Mouse (Mus musculus) forelimb bud, embryonic 11.5 days (tissue): ENCODE measurements at regions not wholly inside any gene's neighbourhood (a gene's known extent, or its start where the extent isn't known, plus 50 kb on each side); places are given as distances from the start of the nearest gene placed in this dataset.

ENCODE experiments used
- DNase-seq: peaks from one replicate; pipeline ENCODE4 v3.0.0-alpha.2; 2012; ENCODE audit warnings: low read depth, low spot score

DNA sequence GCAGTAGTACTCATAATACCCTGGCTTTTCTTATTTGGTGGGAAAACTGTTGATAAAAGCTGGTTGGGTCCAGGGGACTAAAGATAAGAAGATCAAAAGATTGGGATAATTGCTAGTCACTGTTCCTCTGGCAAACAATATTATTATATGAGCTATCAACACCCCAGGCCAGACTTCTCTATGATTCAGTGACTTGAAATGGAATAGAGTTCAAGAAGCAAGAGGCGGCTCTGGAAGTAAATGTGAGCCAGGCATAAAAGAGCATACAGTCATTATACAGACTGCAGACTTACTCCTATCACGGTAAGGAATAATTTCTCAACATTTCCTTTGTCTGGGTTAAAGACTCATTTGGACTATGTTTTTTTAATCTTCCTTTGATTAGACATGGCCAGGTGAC, 278.5 kb upstream of the Acvr2a start:
- DNase-seq, result no peak

GRCm38 (mm10) chr2:48536930-48537329, 277.0 kb upstream of the Acvr2a start:
- DNase-seq, result no peak

- peak; percentile 21 for DNase-seq
Measured at GRCm38 (mm10) chr2:48538668-48539341, 275.1 kb upstream of the Acvr2a start.

DNA sequence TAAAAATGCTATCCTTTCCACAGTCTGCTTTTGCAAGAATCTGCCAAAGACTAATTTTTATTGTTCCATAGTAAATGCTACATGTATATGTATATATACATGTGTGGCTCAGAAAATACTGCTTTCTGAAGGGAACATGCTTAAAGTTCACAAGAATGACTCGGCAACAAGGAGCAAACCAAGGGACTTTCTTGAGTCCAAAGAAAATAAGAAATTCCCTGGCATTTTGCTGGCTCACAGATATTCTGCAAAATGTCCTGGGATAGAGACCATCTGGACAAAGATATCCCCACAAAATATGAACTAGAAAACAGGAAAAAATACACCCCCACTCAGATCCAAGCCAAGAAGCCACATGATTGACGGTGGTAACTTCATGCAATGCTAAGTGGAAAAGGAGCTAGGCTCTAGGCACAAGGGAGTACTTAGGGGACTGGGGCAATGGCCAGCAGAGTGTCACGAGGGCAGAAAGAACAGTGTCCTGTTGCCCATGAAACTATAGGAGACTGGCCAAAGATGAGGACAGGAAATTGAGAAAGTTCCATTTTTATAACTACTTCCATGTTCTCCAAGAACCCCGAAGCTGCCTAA, 274.3 kb upstream of the Acvr2a start:
- DNase-seq, result no peak

DNA sequence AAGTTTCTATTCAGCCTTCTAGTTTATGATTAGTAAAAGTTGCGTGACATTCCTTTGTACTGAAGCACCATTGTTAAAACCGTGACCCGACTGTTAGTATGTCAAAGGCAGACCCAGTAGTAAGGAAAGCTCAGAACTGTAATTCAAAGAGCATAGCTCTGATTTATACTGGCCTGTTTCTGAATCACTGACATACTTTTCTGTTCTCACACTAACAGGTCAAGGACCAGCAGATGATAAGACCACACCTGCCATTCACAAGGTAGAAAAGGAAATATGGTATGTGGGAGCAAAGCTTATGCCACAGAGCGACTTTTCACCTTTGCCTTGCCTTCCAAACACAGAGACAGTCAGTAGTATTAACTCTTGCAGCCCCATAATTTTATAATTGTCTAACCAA, 269.5 kb upstream of the Acvr2a start:
- no peak for DNase-seq

GRCm38 (mm10) chr2:48545072-48545471, 268.8 kb upstream of the Acvr2a start:
- no peak for DNase-seq

GRCm38 (mm10) chr2:48545679-48546078, 268.2 kb upstream of the Acvr2a start:
- no peak for DNase-seq

- no peak for DNase-seq
Measured at GRCm38 (mm10) chr2:48546194-48546593, 267.7 kb upstream of the Acvr2a start.

DNA sequence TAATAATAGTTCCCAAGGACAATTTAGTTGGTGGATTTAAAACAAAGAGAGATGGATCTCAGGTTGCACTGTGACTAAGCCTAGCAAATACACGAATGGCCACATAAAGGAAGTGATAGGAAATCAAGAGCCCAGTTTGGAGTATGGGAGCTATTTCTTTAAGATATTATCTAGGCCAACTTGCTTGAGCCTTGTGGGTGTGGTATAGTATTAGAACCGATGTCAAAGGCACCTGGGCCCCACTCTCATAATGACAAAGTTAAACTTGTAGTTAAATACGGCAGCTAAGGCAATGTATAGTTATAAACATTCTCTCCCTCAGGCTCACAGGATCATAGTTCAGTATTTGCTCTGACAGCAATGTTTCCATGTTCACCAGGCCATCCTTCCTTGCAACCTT, 257.3 kb upstream of the Acvr2a start:
- no peak for DNase-seq

GRCm38 (mm10) chr2:48557123-48557522, 256.8 kb upstream of the Acvr2a start:
- no peak for DNase-seq

DNA sequence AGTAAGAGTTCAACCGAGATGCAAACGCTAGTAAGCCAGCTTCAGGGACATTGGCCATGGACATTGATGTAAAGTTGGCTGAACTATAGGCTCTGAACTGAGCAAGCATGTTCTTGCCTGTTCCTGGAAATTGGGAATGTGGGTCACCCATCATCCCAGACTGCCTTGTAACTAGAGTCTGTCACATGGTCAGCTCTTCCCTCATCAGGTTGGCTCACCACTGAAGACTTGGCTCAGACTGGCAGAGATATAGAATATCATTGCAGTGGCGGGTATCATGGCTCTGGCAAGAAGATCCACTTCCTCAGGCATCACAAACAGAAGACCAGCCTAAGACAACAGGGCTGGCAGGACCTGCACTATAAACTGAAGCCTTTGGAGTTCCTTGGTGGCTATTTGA, 255.3 kb upstream of the Acvr2a start:
- DNase-seq, result no peak

GRCm38 (mm10) chr2:48563636-48564035, 250.3 kb upstream of the Acvr2a start:
- no peak for DNase-seq

- no peak for DNase-seq
Measured at GRCm38 (mm10) chr2:48564170-48564569, 249.7 kb upstream of the Acvr2a start.

GRCm38 (mm10) chr2:48567871-48568270, 246.0 kb upstream of the Acvr2a start:
- no peak for DNase-seq

DNA sequence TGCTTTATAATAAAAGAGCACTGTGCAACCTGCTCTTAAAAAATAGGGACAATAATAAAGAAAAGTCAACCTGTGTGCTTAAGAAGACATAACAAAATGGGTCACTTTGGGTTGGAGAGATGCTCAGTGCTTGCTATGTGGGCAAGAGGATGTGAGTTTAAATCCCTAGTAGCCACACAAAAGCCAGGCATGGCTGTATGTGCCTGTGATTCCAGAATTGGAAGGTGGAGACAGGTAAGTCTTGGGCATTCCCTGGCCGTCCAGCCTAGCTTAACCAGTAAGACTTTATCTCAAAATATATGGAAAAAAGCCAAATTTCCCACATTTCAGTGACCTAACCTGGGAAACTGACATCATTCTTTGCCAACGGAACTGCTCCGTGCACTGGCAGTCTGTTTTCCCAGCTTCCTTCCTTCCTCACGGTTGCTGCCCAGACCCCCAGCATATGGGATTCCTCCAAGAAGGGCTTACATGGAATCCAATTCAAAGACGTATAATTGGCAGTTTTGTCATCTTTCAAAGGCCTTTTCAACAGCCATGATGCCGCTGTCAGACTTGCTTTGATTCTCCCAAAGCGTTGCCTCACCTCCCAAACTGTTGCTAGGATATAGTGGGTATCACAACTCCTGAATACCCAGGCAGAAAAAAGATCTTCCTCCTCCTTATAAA, 227.6 kb upstream of the Acvr2a start:
- no peak for DNase-seq

- no peak for DNase-seq
Measured at GRCm38 (mm10) chr2:48586831-48587169, 227.1 kb upstream of the Acvr2a start.

DNA sequence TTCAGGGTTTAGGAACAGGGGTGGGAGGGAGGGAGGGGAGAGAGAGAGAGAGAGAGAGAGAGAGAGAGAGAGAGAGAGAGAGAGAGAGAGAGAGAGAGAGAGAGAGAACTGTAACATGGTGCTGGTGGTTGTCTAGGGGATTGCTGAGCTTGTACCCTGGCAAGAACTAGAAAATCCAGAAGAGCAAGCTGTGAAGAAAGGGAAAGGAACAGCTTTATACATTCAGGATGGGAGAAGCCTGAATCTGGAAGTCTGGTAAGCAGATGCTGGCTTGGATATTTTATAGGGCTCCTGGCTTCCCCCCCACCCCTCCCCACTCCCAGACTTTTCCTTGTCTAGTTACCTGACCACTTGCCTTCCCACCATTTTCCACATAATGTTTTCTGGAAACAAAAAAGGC, 224.2 kb upstream of the Acvr2a start:
- DNase-seq, result no peak

DNA sequence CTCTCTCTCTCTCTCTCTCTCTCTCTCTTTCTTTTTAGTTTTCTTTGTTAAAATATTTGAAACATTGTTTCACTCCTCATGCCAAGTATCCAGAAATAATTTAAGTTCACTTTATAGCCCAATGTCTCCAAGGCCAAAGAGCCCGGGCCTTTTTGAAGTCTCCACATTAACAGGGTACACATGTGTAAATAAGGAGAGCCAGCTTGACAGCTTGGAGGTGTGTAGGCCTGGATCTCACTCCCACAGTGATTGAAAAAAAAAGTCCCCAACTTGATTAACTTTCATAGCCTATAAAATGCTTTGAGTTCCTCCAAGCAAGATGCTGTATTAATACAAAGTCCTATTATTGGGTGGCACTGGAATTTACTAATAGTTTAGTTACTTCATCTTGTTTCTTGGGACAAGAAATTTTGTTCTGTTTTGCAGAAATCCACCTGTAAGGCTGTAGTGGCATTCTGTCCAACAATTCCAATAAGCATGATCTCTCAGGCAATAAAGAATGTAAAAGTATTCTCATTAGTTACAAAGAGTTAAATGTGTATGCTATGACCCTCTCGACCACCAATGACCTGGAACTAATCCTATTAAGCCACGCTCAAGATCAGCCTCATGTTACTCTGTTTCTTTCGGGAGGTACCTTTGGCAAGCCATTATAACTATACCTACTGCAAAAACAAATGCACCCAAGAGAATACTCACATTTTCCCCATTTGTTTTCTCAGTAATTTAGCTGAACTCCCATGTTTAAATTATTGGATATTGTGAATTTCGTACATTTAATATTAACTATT, 215.9 kb upstream of the Acvr2a start:
- DNase-seq, result no peak

GRCm38 (mm10) chr2:48599367-48599766, 214.5 kb upstream of the Acvr2a start:
- DNase-seq, result no peak

GRCm38 (mm10) chr2:48601855-48602254, 212.1 kb upstream of the Acvr2a start:
- DNase-seq, result peak; percentile 73

DNA sequence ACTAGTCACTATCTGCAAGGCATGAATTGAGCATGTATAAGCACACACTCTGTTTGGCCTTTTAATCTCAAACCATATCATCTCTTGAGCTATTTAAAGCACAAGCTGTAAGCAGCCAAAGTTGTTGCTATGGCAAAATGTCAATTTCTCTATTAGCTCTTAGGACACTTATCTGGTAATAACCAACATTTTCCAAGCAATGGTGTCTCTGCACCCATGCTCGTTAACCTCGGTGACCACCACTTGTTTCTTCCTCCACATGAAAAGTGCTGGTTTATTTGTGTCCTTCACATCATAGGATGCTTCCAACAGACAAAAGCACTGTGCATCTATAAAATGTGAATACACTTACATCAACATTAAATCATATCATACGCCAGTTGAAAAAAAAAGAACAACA, 204.4 kb upstream of the Acvr2a start:
- DNase-seq, result no peak

GRCm38 (mm10) chr2:48612251-48612650, 201.7 kb upstream of the Acvr2a start:
- DNase-seq, result no peak
